Mouse (Mus musculus) liver, embryonic 11.5 days (tissue): ENCODE results near the gene Haus5. TPM values are rescaled to one million over a fixed set of nuclear protein-coding genes. Genes with fewer than 3 reads are reported as not detected.
A peak's percentile ranks its signal among the peaks of the same experiment; 100 is the strongest.

Source experiments
- ATAC-seq: fragments of 200-750 bp; cut with Nextera tagmentation; replicated peaks from 2 replicates; pipeline ENCODE4 v1.8.0; 2017; ENCODE audit warnings: moderate number of reproducible peaks, mild to moderate bottlenecking, moderate TSS enrichment, moderate library complexity; ENCODE audit not compliant: low FRiP score
- DNase-seq: peaks from one replicate; pipeline ENCODE4 v3.0.0-alpha.2; 2017; ENCODE audit warnings: low spot score
- H3K27ac ChIP-seq: fragments of 300-500 bp; sonication (generic); 2 replicates; pipeline ENCODE4 v1.5.1; 2014; ENCODE audit warnings: mild to moderate bottlenecking, low read depth, low read length, control low read depth
- H3K27me3 ChIP-seq: fragments of 300-500 bp; sonication (generic); replicated peaks from 2 replicates; pipeline ENCODE4 v1.6.1; 2014; ENCODE audit warnings: low read length, mixed read lengths; ENCODE audit not compliant: control insufficient read depth, insufficient read depth
- H3K36me3 ChIP-seq: fragments of 300-500 bp; sonication (generic); 2 replicates; pipeline ENCODE4 v1.6.1; 2014; ENCODE audit warnings: mild to moderate bottlenecking, low read length, moderate library complexity, mixed read lengths; ENCODE audit not compliant: control insufficient read depth, insufficient read depth
- H3K4me1 ChIP-seq: fragments of 300-500 bp; sonication (generic); replicated peaks from 2 replicates; pipeline ENCODE4 v1.6.1; 2014; ENCODE audit warnings: low read length, mixed read lengths; ENCODE audit not compliant: control insufficient read depth, insufficient read depth
- H3K4me2 ChIP-seq: fragments of 300-500 bp; sonication (generic); 2 replicates; pipeline ENCODE4 v1.6.1; 2014; ENCODE audit warnings: mild to moderate bottlenecking, control low read depth, moderate library complexity
- H3K4me3 ChIP-seq: fragments of 300-500 bp; sonication (generic); 2 replicates; pipeline ENCODE4 v1.5.1; 2014; ENCODE audit warnings: low read depth, low read length, control low read depth
- H3K9ac ChIP-seq: fragments of 300-500 bp; sonication (generic); 2 replicates; pipeline ENCODE4 v1.6.1; 2014; ENCODE audit warnings: low read depth, low read length, control low read depth
- H3K9me3 ChIP-seq: fragments of 300-500 bp; sonication (generic); 2 replicates; pipeline ENCODE4 v1.6.1; 2016; ENCODE audit warnings: low read length, inconsistent platforms, mixed read lengths; ENCODE audit not compliant: control insufficient read depth
- WGBS: fragments of 180-500 bp; shearing (Covaris S2); extraction: QIAGEN DNeasy Blood & Tissue Kit; methylation state at CpG from one replicate; pipeline ENCODE4 v1.1.7; 2014; 5-methylcytosine and 5-hydroxymethylcytosine counted together
- polyA plus RNA-seq: library from polyadenylated mRNA; unstranded; fragments of >200 nt; fragmentation: Nextera tagmentation; extraction: Ambion mirVana; gene quantifications from 2 replicates; pipeline ENCODE4 v1.2.1, GENCODE M21; 2014

Haus5 gene
- polyA plus RNA-seq, 1 experiment from 2014 or later = 64.3 TPM

DNA sequence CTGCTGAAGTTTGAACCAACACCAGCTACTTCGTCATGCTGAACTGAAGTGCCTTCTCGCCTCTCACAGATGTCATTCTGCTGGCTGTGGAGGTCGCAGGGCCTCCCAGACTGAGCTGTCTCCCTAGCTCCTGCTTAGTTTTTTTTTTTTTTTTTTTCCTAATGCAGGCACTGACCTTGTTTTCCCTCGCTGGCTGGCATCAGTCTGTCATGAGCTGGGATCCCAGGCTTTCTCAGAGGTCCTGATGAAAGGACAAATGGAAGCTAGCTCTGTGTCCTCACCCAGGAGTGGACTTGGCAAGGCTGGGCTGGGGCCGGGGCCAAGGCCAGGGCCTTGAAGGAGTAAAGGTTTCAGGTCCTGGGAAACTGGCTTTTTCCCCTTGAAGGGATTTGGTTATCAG lies 17.1 kb upstream of the Haus5 start:
- no peaks in the 10 kb centered on the region for H3K9me3 ChIP-seq

GRCm38 (mm10) chr7:30678263-30678975 lies 13.6 kb upstream of the Haus5 start:
- Histone ChIP-seq H3K27ac (no peak overlapping the region), H3K9ac (no peak overlapping the region), H3K4me1 (no peaks in the 10 kb centered on the region), H3K27me3 (no peaks in the 10 kb centered on the region), H3K36me3 (no peaks in the 10 kb centered on the region), H3K4me2 (no peak overlapping the region), H3K4me3 (no peak overlapping the region), H3K9me3 (no peaks in the 10 kb centered on the region)
- 72% methylated on average over 5 of the region's 5 CpGs for WGBS
- ATAC-seq (no peak), DNase-seq (no peak)

More for the DNA sequence above, 17.1 kb upstream of the Haus5 start:
- H3K4me1 ChIP-seq = no peaks in the 10 kb centered on the region
- H3K36me3 ChIP-seq = no peaks in the 10 kb centered on the region
- ATAC-seq (no peak), DNase-seq (no peak)
- no peak overlapping the region for H3K4me2 ChIP-seq
- 68% methylated on average over 5 of the region's 5 CpGs for WGBS
- H3K27me3 ChIP-seq = no peaks in the 10 kb centered on the region
- no peak overlapping the region for H3K4me3 ChIP-seq
- no peak overlapping the region for H3K27ac ChIP-seq
- no peak overlapping the region for H3K9ac ChIP-seq

GRCm38 (mm10) chr7:30671480-30671879 lies 6.7 kb upstream of the Haus5 start, which contains the start of gene Pmis2:
TSS of gene Pmis2 (minus strand) at chr7:30671605.
- ATAC-seq (no peak), DNase-seq (no peak)
- Histone ChIP-seq H3K27ac (no peak within 1 kb of the TSS), H3K36me3 (no peaks in the 10 kb centered on the region), H3K4me1 (no peaks in the 10 kb centered on the region), H3K9ac (no peak within 1 kb of the TSS), H3K9me3 (no peaks in the 10 kb centered on the region), H3K4me2 (no peak within 1 kb of the TSS), H3K4me3 (no peak within 1 kb of the TSS), H3K27me3 (no peaks in the 10 kb centered on the region; the same call in 1 of the 2 replicates)
- WGBS = 61% methylated on average over 9 of the region's 9 CpGs

GRCm38 (mm10) chr7:30669229-30669628 lies 4.4 kb upstream of the Haus5 start:
- no peaks in the 10 kb centered on the region for H3K36me3 ChIP-seq
- no peak overlapping the region for H3K4me3 ChIP-seq
- peaks cover 3% of the 10 kb centered on the region; the same call in 1 of the 2 replicates for H3K4me1 ChIP-seq
- no peaks in the 10 kb centered on the region for H3K9me3 ChIP-seq
- no peaks in the 10 kb centered on the region; the same call in 1 of the 2 replicates for H3K27me3 ChIP-seq
- DNase-seq (no peak), ATAC-seq (no peak)
- H3K27ac ChIP-seq = no peak overlapping the region
- no peak overlapping the region for H3K4me2 ChIP-seq
- H3K9ac ChIP-seq = no peak overlapping the region
- 20% methylated on average over 3 of the region's 3 CpGs for WGBS

DNA sequence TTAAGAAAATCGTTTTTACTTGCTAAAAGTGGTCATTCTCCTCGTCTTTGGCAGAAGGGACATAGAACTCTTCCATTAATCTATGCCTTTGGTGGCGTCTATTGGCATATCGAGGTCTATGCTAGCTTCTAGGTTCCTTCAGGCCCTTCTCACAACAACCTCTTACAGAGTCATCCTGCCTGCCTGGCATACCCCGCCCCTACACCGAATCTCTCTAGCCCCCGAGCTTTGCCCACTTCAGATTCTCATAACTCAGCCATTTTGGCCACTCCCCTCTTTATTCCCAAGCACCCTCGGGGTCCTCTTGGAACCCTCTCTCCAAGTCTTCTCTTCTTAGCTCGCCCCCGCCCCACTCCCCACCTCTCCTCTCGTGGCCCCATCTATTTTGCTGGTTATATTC lies 527 bp upstream of the Haus5 start:
- peaks cover 3% of the 10 kb centered on the region; the same call in 1 of the 2 replicates for H3K4me1 ChIP-seq
- H3K4me2 ChIP-seq = peak overlapping the region; percentile 95
- no peaks in the 10 kb centered on the region; the same call in 1 of the 2 replicates for H3K27me3 ChIP-seq
- DNase-seq (no peak), ATAC-seq (peak; percentile 26; the same call in 1 of the 2 replicates)
- no peak overlapping the region for H3K27ac ChIP-seq
- peak overlapping the region; percentile 93 for H3K9ac ChIP-seq
- H3K36me3 ChIP-seq = peaks cover 14% of the 10 kb centered on the region
- peak overlapping the region; percentile 83 for H3K4me3 ChIP-seq
- H3K9me3 ChIP-seq = no peaks in the 10 kb centered on the region
- WGBS = 7% methylated on average over 11 of the region's 11 CpGs

- ATAC-seq (peak; percentile 100), DNase-seq (peak; percentile 97)
- H3K27ac ChIP-seq = no peak within 1 kb of the TSS
- peak within 1 kb of the TSS; percentile 97 for H3K4me2 ChIP-seq
- H3K9ac ChIP-seq = peak within 1 kb of the TSS; percentile 85
- H3K27me3 ChIP-seq = no peaks in the 10 kb centered on the region
- peak within 1 kb of the TSS; percentile 89 for H3K4me3 ChIP-seq
- 2% methylated on average over 59 of the region's 59 CpGs for WGBS
- peaks cover 29% of the 10 kb centered on the region for H3K36me3 ChIP-seq
- H3K4me1 ChIP-seq = peaks cover 4% of the 10 kb centered on the region
- no peaks in the 10 kb centered on the region for H3K9me3 ChIP-seq
Measured at GRCm38 (mm10) chr7:30649591-30650540, 14.9 kb downstream of the Haus5 start, which contains the start of gene Rbm42. TSS of gene Rbm42 (minus strand) at chr7:30650317.

GRCm38 (mm10) chr7:30639083-30639482 lies 25.7 kb downstream of the Haus5 start:
- H3K36me3 ChIP-seq = peaks cover 21% of the 10 kb centered on the region
- H3K4me2 ChIP-seq = no peak overlapping the region
- ATAC-seq (no peak), DNase-seq (no peak)
- H3K9ac ChIP-seq = no peak overlapping the region
- no peak overlapping the region for H3K4me3 ChIP-seq
- WGBS = 25% methylated on average over 4 of the region's 4 CpGs
- peaks cover 21% of the 10 kb centered on the region; the same call in 1 of the 2 replicates for H3K4me1 ChIP-seq
- H3K9me3 ChIP-seq = no peaks in the 10 kb centered on the region
- no peak overlapping the region for H3K27ac ChIP-seq
- H3K27me3 ChIP-seq = peaks cover 24% of the 10 kb centered on the region

GRCm38 (mm10) chr7:30636395-30636794 lies 28.4 kb downstream of the Haus5 start:
- Histone ChIP-seq H3K27ac (no peak overlapping the region), H3K27me3 (peaks cover 42% of the 10 kb centered on the region), H3K4me1 (peaks cover 21% of the 10 kb centered on the region; the same call in 1 of the 2 replicates), H3K4me3 (no peak overlapping the region), H3K4me2 (peak overlapping the region; percentile 68), H3K9me3 (no peaks in the 10 kb centered on the region), H3K9ac (0 out of 2 replicates have a peak overlapping the region, but pooled peaks have one; percentile 5), H3K36me3 (peaks cover 7% of the 10 kb centered on the region; the same call in 1 of the 2 replicates)
- 19% methylated on average over 11 of the region's 11 CpGs for WGBS
- DNase-seq = no peak
- ATAC-seq = no peak; the same call in 1 of the 2 replicates
